Mouse (Mus musculus) heart, embryonic 14.5 days (tissue): ENCODE data around the gene Igfbp6. TPM values are rescaled to one million over a fixed set of nuclear protein-coding genes. Genes with fewer than 3 reads are reported as not detected.

Experiments used
- ATAC-seq: fragments of 200-750 bp; cut with Nextera tagmentation; 2 replicates; pipeline ENCODE4 v1.8.0; 2017; ENCODE audit warnings: low read depth, moderate TSS enrichment; ENCODE audit not compliant: insufficient number of reproducible peaks, insufficient read depth, low FRiP score
- H3K27ac ChIP-seq, 2 experiments: fragments of 200-500 bp in 1 of 2; fragments of 300-500 bp in 1 of 2; sonication (generic) in 1 of 2; replicated peaks in 1 of 2; 2 replicates each; pipeline ENCODE4 v1.5.1; 2012 to 2014; ENCODE audit warnings: low read depth in 2 of 2, low read length in 2 of 2, control low read depth in 1 of 2, mild to moderate bottlenecking in 1 of 2, mixed read lengths in 1 of 2; ENCODE audit not compliant: control insufficient read depth in 1 of 2, insufficient read depth in 1 of 2
- H3K27me3 ChIP-seq: fragments of 300-500 bp; sonication (generic); 2 replicates; pipeline ENCODE4 v1.6.1; 2014; ENCODE audit warnings: mild to moderate bottlenecking, low read length, control low read depth; ENCODE audit not compliant: control insufficient read depth, insufficient read depth
- H3K36me3 ChIP-seq: fragments of 300-500 bp; sonication (generic); 2 replicates; pipeline ENCODE4 v1.6.1; 2014; ENCODE audit warnings: mild to moderate bottlenecking, control low read depth, low read length, mixed read lengths; ENCODE audit not compliant: control insufficient read depth, insufficient read depth
- H3K4me1 ChIP-seq, 2 experiments: fragments of 200-500 bp in 1 of 2; fragments of 300-500 bp in 1 of 2; sonication (generic) in 1 of 2; 2 replicates each; pipeline ENCODE4 v1.6.1; 2012 to 2014; ENCODE audit warnings: low read length in 2 of 2, control low read depth in 1 of 2, mixed read lengths in 1 of 2; ENCODE audit not compliant: control insufficient read depth in 2 of 2, insufficient read depth in 2 of 2
- H3K4me2 ChIP-seq: fragments of 300-500 bp; sonication (generic); 2 replicates; pipeline ENCODE4 v1.6.1; 2014; ENCODE audit warnings: mild to moderate bottlenecking, low read length
- H3K4me3 ChIP-seq, 2 experiments: fragments of 200-500 bp in 1 of 2; fragments of 300-500 bp in 1 of 2; sonication (generic) in 1 of 2; 2 replicates each; pipeline ENCODE4 v1.5.1; 2012 to 2014; ENCODE audit warnings: low read length in 2 of 2, mild to moderate bottlenecking in 2 of 2, control low read depth in 1 of 2, low read depth in 1 of 2, moderate library complexity in 1 of 2; ENCODE audit not compliant: control insufficient read depth in 1 of 2, insufficient read depth in 1 of 2
- H3K9ac ChIP-seq: fragments of 300-500 bp; sonication (generic); 2 replicates; pipeline ENCODE4 v1.6.1; 2014; ENCODE audit warnings: mild to moderate bottlenecking, low read length
- H3K9me3 ChIP-seq: fragments of 300-500 bp; sonication (generic); 2 replicates; pipeline ENCODE4 v1.6.1; 2016; ENCODE audit warnings: low read length, control low read depth; ENCODE audit not compliant: control insufficient read depth
- WGBS: fragments of 180-500 bp; shearing (Covaris S2); extraction: QIAGEN DNeasy Blood & Tissue Kit; methylation state at CpG from one replicate; pipeline ENCODE4 v1.1.7; 2014; 5-methylcytosine and 5-hydroxymethylcytosine counted together
- polyA plus RNA-seq: library from polyadenylated mRNA; unstranded; fragments of >200 nt; fragmentation: Nextera tagmentation; extraction: Ambion mirVana; gene quantifications from 2 replicates; pipeline ENCODE4 v1.2.1, GENCODE M21; 2014

The Igfbp6 gene
- polyA plus RNA-seq, 1 experiment from 2014 or later: 7.7 TPM

DNA sequence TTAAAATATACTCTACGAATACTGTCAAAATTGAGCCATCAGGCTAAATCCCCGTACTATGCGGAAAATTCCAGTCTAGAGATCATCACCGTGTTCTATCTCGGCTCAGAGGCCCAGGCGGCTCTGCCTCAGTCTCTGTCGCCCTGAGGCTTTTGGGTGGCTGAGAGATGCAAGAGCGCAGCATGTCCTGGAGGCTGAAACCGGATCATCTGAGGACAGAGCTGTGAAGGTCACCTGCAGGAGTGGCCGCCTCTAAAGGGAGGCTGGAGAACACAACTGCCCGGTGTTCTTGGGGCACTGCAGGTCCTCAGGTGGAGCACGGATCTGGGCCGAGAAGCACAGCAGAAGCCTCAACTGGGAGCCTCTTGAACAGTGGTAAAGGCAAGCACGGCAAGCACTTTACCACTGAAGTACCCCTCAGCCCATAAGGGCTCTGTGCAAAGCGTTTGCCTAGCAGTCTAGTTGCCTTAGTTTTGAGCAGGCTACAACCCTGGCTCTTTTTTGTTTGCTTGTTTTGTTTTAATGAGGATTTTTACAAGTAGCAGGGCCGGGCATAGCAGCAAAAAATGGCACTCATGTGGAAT lies 31.7 kb downstream of the Igfbp6 start:
- H3K4me1 ChIP-seq: no peaks in the 10 kb centered on the region
- H3K4me3 ChIP-seq: no peak overlapping the region
- ATAC-seq: no peak
- H3K27ac ChIP-seq: no peak overlapping the region
- H3K9ac ChIP-seq: no peak overlapping the region
- no peaks in the 10 kb centered on the region for H3K27me3 ChIP-seq
- peaks cover 9% of the 10 kb centered on the region; the same call in 1 of the 2 replicates for H3K9me3 ChIP-seq
- peaks cover 21% of the 10 kb centered on the region; the same call in 1 of the 2 replicates for H3K36me3 ChIP-seq
- WGBS: 77% methylated on average over 16 of the region's 16 CpGs
- no peak overlapping the region for H3K4me2 ChIP-seq

DNA sequence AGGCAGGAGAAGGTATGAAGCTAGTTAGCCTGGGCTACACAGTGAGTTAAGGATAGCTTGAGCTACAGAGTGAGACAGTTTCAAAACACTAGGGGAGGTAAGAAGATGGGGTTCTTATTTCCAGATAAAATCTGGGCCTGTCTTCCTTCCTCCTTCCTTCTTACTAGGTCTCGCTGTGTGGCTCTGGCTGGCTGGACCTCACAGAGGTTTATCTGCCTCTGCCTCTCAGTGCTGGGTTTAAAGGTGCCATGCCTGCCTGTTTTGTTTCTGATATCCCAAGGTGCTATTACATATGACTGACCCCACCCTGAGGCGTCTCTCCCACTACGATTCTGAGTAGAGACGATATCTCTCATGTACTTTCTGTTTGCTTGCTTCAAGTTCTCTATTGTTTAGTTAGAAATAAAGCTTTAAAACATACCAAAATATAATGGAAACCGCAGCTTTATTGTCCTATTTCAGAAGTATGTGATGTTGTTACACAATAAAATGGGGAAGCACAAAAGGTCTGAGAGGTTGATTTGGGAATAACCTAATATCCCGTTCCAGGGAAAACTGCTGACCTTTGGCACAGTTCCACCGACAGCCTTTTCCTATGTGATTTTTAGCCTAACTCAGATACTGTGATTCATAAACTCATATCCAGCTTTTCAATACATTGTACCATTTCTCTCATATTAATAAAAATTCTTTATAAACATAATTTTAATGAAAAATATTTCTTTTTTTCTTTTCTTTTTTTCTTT lies 32.6 kb downstream of the Igfbp6 start:
- H3K9me3 ChIP-seq: peaks cover 9% of the 10 kb centered on the region; the same call in 1 of the 2 replicates
- no peak for ATAC-seq
- 85% methylated on average over 7 of the region's 7 CpGs for WGBS
- H3K4me2 ChIP-seq: no peak overlapping the region
- no peaks in the 10 kb centered on the region for H3K4me1 ChIP-seq
- no peaks in the 10 kb centered on the region for H3K27me3 ChIP-seq
- H3K27ac ChIP-seq: no peak overlapping the region
- peaks cover 21% of the 10 kb centered on the region; the same call in 1 of the 2 replicates for H3K36me3 ChIP-seq
- H3K9ac ChIP-seq: no peak overlapping the region
- no peak overlapping the region for H3K4me3 ChIP-seq

DNA sequence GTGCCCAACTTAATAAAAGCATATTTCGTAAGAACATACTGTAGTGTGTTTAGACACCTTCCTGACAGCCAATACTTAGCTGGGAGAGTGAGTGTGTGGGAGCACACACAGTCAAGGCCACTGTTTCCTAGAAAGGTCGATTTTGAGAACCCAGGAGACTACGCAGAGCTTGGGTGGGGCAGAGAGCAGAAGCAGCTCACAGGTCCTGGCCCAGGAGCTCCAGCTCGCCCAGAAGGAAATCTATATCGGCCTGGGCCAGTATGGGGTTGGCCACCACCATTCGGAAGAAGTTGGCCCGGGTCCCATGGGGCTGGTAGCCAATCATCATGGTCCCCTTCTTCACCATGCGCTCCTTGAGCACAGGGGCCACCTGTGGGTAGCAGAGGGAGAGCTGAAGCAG lies 33.3 kb downstream of the Igfbp6 start:
- Histone ChIP-seq H3K36me3 (peaks cover 21% of the 10 kb centered on the region; the same call in 1 of the 2 replicates), H3K27ac (no peak overlapping the region), H3K9me3 (peaks cover 9% of the 10 kb centered on the region; the same call in 1 of the 2 replicates), H3K4me3 (no peak overlapping the region), H3K4me2 (no peak overlapping the region), H3K4me1 (no peaks in the 10 kb centered on the region), H3K27me3 (no peaks in the 10 kb centered on the region), H3K9ac (no peak overlapping the region)
- WGBS: 77% methylated on average over 8 of the region's 8 CpGs
- ATAC-seq: no peak

DNA sequence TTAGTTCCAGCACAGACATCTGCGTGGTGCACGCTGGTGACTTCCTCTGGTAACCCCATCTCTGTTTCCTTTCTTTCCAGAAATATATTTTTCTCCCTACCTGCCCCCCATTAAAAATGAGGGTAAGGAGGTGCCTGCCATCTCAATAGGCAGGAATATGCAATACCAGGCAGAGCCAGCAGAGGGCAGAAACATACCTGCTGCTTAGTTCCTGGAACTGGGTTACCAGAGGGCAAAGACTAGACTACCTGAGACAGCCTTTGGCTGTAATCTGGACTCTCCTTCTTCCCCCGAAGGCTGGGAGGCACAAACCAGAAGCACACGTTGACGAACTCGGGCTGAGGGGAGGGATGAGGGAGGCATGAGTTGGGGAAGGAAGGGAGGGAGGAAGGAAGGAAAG lies 34.1 kb downstream of the Igfbp6 start:
- Histone ChIP-seq H3K4me3 (no peak overlapping the region), H3K27ac (no peak overlapping the region), H3K9ac (no peak overlapping the region), H3K4me1 (no peaks in the 10 kb centered on the region), H3K36me3 (peaks cover 28% of the 10 kb centered on the region; the same call in 1 of the 2 replicates), H3K4me2 (no peak overlapping the region), H3K27me3 (no peaks in the 10 kb centered on the region), H3K9me3 (peaks cover 9% of the 10 kb centered on the region; the same call in 1 of the 2 replicates)
- WGBS: 11% methylated on average over 6 of the region's 6 CpGs
- ATAC-seq: no peak

DNA sequence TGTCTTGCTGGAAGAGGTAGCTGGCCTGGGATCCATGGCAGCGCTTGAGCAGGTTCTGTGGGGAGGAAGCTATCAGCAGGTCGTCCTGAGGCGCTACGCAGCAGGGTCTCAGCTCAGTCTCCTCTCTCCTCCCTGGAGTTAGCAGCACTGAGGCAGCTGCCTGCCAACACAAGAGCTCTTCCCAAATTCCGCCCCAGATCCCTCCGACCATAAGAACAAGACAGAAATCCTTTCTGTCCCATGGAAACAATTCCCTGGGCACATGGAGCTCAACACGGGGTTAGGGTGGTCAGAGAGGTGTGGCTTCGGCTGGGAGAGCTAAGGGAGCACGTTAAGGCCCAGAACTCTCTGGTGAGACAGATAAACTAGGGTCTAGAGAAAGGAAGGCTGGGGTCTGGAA lies 34.9 kb downstream of the Igfbp6 start:
- 72% methylated on average over 9 of the region's 9 CpGs for WGBS
- H3K9ac ChIP-seq: no peak overlapping the region
- H3K4me3 ChIP-seq: no peak overlapping the region
- no peak overlapping the region for H3K4me2 ChIP-seq
- H3K36me3 ChIP-seq: peaks cover 36% of the 10 kb centered on the region; the same call in 1 of the 2 replicates
- H3K9me3 ChIP-seq: peaks cover 7% of the 10 kb centered on the region; the same call in 1 of the 2 replicates
- H3K27ac ChIP-seq: no peak overlapping the region
- H3K4me1 ChIP-seq: no peaks in the 10 kb centered on the region
- no peak for ATAC-seq
- H3K27me3 ChIP-seq: no peaks in the 10 kb centered on the region

DNA sequence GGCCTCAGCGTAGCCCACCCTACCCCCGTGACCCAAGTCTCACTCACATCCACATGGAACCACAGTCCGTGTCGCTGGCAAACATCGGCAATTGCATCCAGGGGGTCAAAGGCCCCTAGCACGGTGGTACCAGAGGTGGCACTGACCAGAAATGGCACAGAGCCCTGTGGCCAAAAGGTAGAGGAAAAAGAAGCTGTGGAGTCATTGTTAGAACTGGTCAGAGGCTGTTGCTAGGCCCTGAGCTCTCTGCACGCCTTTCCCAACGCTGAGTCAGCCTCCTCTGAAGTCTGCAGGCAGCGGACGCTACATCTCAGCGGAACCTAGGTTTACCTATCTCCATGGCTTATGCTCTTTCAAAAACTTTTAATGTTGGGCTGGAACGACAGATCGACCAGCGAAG lies 35.8 kb downstream of the Igfbp6 start:
- no peak overlapping the region for H3K9ac ChIP-seq
- H3K9me3 ChIP-seq: no peaks in the 10 kb centered on the region
- 88% methylated on average over 14 of the region's 14 CpGs for WGBS
- H3K36me3 ChIP-seq: peaks cover 44% of the 10 kb centered on the region
- H3K27ac ChIP-seq: no peak overlapping the region
- H3K4me3 ChIP-seq: no peak overlapping the region
- no peak overlapping the region for H3K4me2 ChIP-seq
- no peaks in the 10 kb centered on the region for H3K27me3 ChIP-seq
- ATAC-seq: no peak
- no peaks in the 10 kb centered on the region for H3K4me1 ChIP-seq

DNA sequence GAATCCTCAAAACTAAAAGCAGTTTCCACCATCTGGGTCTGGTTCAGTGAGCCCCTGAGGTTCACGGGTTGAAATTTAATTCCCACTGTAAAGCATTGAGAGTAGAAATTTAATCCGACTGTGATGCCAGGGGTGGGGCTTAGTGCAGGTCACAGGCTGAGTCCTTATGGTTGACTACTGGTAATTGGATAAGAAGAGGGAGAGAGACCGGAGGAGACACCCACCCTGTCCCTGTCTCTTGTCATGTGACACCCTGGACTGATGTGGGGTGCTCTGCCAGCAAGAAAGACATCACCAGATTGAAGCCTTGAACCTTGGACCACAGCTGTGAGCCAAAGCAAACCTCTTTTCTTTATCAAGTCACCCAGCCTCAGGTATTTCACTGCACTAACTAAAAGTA lies 38.9 kb downstream of the Igfbp6 start:
- Histone ChIP-seq H3K36me3 (peaks cover 51% of the 10 kb centered on the region), H3K27me3 (no peaks in the 10 kb centered on the region), H3K4me3 (no peak overlapping the region), H3K9me3 (no peaks in the 10 kb centered on the region), H3K4me1 (no peaks in the 10 kb centered on the region), H3K4me2 (no peak overlapping the region), H3K27ac (no peak overlapping the region), H3K9ac (no peak overlapping the region)
- no peak for ATAC-seq
- WGBS: 79% methylated on average over 3 of the region's 3 CpGs
